Mouse (Mus musculus): ENCODE measurements around the gene Ogfod2. TPM values are rescaled to one million over a fixed set of nuclear protein-coding genes. Genes with fewer than 3 reads are reported as not detected.

The Ogfod2 gene
- polyA plus RNA-seq (2014; fragmentation: Nextera tagmentation; extraction: Ambion mirVana), result 9.6 and 10.6 TPM in 2 replicates

DNA sequence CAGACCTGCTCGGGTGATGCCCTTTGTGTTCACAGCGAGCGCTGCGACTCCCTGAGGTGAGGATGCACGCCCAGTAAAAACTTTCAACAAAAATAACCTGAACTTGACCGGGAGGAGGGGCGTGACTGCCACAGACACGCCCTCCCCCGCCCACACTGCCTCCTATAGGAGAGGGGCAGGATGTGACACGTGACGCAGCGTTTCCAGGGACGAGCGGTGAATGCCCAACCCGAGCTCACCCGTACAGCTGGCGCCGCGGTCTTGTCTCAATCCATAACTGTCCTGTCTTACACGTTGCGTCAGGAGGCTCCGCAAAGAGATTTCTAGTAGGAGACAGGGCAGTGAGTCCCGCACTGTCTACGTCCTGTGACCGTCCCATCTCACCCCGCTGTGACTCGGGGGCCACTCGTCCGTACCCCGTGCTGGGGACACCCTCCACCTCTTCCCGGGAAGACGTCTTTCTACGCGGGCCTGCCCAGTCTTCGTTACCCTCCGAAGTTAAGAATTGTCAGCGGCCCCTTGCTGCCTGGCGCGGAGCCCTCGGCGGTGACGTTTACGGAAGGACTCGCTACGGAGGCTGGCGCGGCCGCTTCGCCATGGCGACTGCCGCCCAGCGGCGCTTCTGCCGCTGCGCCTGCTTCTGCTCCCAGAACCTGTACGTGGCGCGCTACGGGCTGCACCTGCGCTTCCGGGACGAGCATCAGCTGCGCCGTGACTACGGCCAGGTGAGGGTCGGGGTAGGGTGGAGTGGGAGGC lies at the start of gene Ogfod2:
Ogfod2 (plus strand) TSS at position 556 of the 756 bp plus-strand sequence.
- Histone ChIP-seq H3K4me3 (ENCODE audit: low read depth, low read length) (peak within 1 kb of the TSS; percentile 80), H3K4me1 (ENCODE audit: control insufficient read depth, insufficient read depth, low read length) (peaks cover 10% of the 10 kb centered on the region), H3K9me3 (replicated peaks; ENCODE audit: control insufficient read depth, low read length) (no peaks in the 10 kb centered on the region), H3K27me3 (ENCODE audit: control insufficient read depth, insufficient read depth, low read length) (no peaks in the 10 kb centered on the region), H3K4me2 (ENCODE audit: low read depth, low read length) (peak within 1 kb of the TSS; percentile 88), H3K9ac (replicated peaks; ENCODE audit: low read length) (peak within 1 kb of the TSS; percentile 74), H3K36me3 (replicated peaks; ENCODE audit: control insufficient read depth, insufficient read depth, low read depth, low read length) (no peaks in the 10 kb centered on the region), H3K27ac (replicated peaks; ENCODE audit: low read depth, low read length) (peak within 1 kb of the TSS; percentile 63; the same call in 1 of the 2 replicates)
- ATAC-seq (replicated peaks; ENCODE audit: insufficient number of reproducible peaks, low FRiP score, low TSS enrichment, low read depth) (peak; percentile 92), DNase-seq (ENCODE audit: low spot score) (peak; percentile 99)
- WGBS, result 2% methylated on average over 66 of the region's 66 CpGs

- H3K9ac ChIP-seq (replicated peaks; ENCODE audit: low read length), result no peak overlapping the region
- WGBS, result 91% methylated on average over 3 of the region's 3 CpGs
- H3K4me1 ChIP-seq (ENCODE audit: control insufficient read depth, insufficient read depth, low read length), result no peaks in the 10 kb centered on the region
- no peaks in the 10 kb centered on the region for H3K9me3 ChIP-seq (replicated peaks; ENCODE audit: control insufficient read depth, low read length)
- H3K4me3 ChIP-seq (ENCODE audit: low read depth, low read length), result no peak overlapping the region
- H3K4me2 ChIP-seq (ENCODE audit: low read depth, low read length), result no peak overlapping the region
- H3K27me3 ChIP-seq (ENCODE audit: control insufficient read depth, insufficient read depth, low read length), result no peaks in the 10 kb centered on the region
- DNase-seq (ENCODE audit: low spot score), result no peak
- no peak overlapping the region for H3K27ac ChIP-seq (replicated peaks; ENCODE audit: low read depth, low read length)
- no peaks in the 10 kb centered on the region for H3K36me3 ChIP-seq (replicated peaks; ENCODE audit: control insufficient read depth, insufficient read depth, low read depth, low read length)
- ATAC-seq (replicated peaks; ENCODE audit: insufficient number of reproducible peaks, low FRiP score, low TSS enrichment, low read depth), result no peak
These were observed 42.4 kb upstream of the Ogfod2 start for GRCm38 (mm10) chr5:124069657-124070056.

DNA sequence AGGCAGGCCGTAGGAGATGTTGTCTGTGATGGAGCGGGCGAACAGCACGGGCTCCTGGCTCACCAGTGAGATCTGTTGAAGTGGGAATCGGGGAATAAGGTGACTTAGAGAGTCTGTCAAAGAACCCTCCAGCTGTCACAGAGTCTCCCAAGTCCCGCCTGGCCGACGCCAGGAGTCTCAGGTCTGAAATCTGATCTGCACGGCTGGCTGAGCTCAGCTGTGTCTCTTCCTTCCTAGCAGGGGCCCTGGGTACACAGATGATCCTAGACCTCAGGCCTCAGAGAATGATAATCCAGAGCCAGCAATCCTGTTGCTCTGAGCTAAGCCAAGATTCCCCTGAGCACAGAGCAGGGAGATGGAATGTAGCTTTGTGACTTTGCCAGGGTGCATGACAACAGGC lies 38.4 kb upstream of the Ogfod2 start:
- peak; percentile 61 for DNase-seq (ENCODE audit: low spot score)
- no peak overlapping the region for H3K27ac ChIP-seq (replicated peaks; ENCODE audit: low read depth, low read length)

GRCm38 (mm10) chr5:124074845-124075307 lies 37.2 kb upstream of the Ogfod2 start:
- no peak overlapping the region for H3K27ac ChIP-seq (replicated peaks; ENCODE audit: low read depth, low read length)
- no peak overlapping the region for H3K4me2 ChIP-seq (ENCODE audit: low read depth, low read length)
- no peaks in the 10 kb centered on the region for H3K9me3 ChIP-seq (replicated peaks; ENCODE audit: control insufficient read depth, low read length)
- ATAC-seq (replicated peaks; ENCODE audit: insufficient number of reproducible peaks, low FRiP score, low TSS enrichment, low read depth), result no peak
- H3K4me1 ChIP-seq (ENCODE audit: control insufficient read depth, insufficient read depth, low read length), result no peaks in the 10 kb centered on the region
- no peaks in the 10 kb centered on the region for H3K36me3 ChIP-seq (replicated peaks; ENCODE audit: control insufficient read depth, insufficient read depth, low read depth, low read length)
- 54% methylated on average over 10 of the region's 10 CpGs for WGBS
- no peak overlapping the region for H3K9ac ChIP-seq (replicated peaks; ENCODE audit: low read length)
- DNase-seq (ENCODE audit: low spot score), result no peak
- no peaks in the 10 kb centered on the region for H3K27me3 ChIP-seq (ENCODE audit: control insufficient read depth, insufficient read depth, low read length)
- H3K4me3 ChIP-seq (ENCODE audit: low read depth, low read length), result no peak overlapping the region

More for the DNA sequence above, 38.4 kb upstream of the Ogfod2 start:
- Histone ChIP-seq H3K36me3 (replicated peaks; ENCODE audit: control insufficient read depth, insufficient read depth, low read depth, low read length) (no peaks in the 10 kb centered on the region), H3K4me1 (ENCODE audit: control insufficient read depth, insufficient read depth, low read length) (no peaks in the 10 kb centered on the region), H3K9me3 (replicated peaks; ENCODE audit: control insufficient read depth, low read length) (no peaks in the 10 kb centered on the region), H3K9ac (replicated peaks; ENCODE audit: low read length) (no peak overlapping the region), H3K27me3 (ENCODE audit: control insufficient read depth, insufficient read depth, low read length) (no peaks in the 10 kb centered on the region), H3K4me3 (ENCODE audit: low read depth, low read length) (no peak overlapping the region), H3K4me2 (ENCODE audit: low read depth, low read length) (no peak overlapping the region)
- WGBS, result 40% methylated on average over 9 of the region's 9 CpGs
- no peak for ATAC-seq (replicated peaks; ENCODE audit: insufficient number of reproducible peaks, low FRiP score, low TSS enrichment, low read depth)

DNA sequence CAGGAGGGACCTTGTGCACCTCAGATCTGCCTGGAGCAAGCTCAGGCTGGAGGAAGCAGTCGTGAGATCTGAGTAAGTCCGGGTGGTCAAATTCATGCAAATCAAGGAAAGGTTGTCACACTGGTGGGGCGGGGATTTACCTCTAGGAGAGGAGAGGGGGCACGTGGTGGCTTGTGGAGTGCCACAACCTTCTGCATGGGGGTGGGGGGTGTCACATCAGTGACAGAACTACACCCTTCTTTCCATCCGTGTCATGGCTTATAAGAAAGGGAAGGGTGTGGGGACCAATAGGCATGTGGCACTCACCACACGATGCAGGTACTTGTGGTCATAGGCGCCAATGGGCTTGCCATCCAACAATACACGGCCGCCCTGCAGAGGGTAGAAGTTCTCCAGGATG lies 36.4 kb upstream of the Ogfod2 start:
- Histone ChIP-seq H3K27ac (replicated peaks; ENCODE audit: low read depth, low read length) (no peak overlapping the region), H3K27me3 (ENCODE audit: control insufficient read depth, insufficient read depth, low read length) (no peaks in the 10 kb centered on the region), H3K9me3 (replicated peaks; ENCODE audit: control insufficient read depth, low read length) (no peaks in the 10 kb centered on the region), H3K4me2 (ENCODE audit: low read depth, low read length) (no peak overlapping the region), H3K36me3 (replicated peaks; ENCODE audit: control insufficient read depth, insufficient read depth, low read depth, low read length) (no peaks in the 10 kb centered on the region), H3K4me1 (ENCODE audit: control insufficient read depth, insufficient read depth, low read length) (no peaks in the 10 kb centered on the region), H3K9ac (replicated peaks; ENCODE audit: low read length) (no peak overlapping the region), H3K4me3 (ENCODE audit: low read depth, low read length) (no peak overlapping the region)
- DNase-seq (ENCODE audit: low spot score) (no peak), ATAC-seq (replicated peaks; ENCODE audit: insufficient number of reproducible peaks, low FRiP score, low TSS enrichment, low read depth) (no peak)
- 69% methylated on average over 9 of the region's 9 CpGs for WGBS

GRCm38 (mm10) chr5:124076559-124076958 lies 35.5 kb upstream of the Ogfod2 start:
- Histone ChIP-seq H3K27me3 (ENCODE audit: control insufficient read depth, insufficient read depth, low read length) (no peaks in the 10 kb centered on the region), H3K4me2 (ENCODE audit: low read depth, low read length) (no peak overlapping the region), H3K4me1 (ENCODE audit: control insufficient read depth, insufficient read depth, low read length) (no peaks in the 10 kb centered on the region), H3K27ac (replicated peaks; ENCODE audit: low read depth, low read length) (no peak overlapping the region), H3K4me3 (ENCODE audit: low read depth, low read length) (no peak overlapping the region), H3K9ac (replicated peaks; ENCODE audit: low read length) (no peak overlapping the region), H3K9me3 (replicated peaks; ENCODE audit: control insufficient read depth, low read length) (no peaks in the 10 kb centered on the region), H3K36me3 (replicated peaks; ENCODE audit: control insufficient read depth, insufficient read depth, low read depth, low read length) (no peaks in the 10 kb centered on the region)
- no peak for ATAC-seq (replicated peaks; ENCODE audit: insufficient number of reproducible peaks, low FRiP score, low TSS enrichment, low read depth)
- no peak for DNase-seq (ENCODE audit: low spot score)
- 52% methylated on average over 9 of the region's 9 CpGs for WGBS

GRCm38 (mm10) chr5:124077241-124077640 lies 34.9 kb upstream of the Ogfod2 start:
- WGBS, result 80% methylated on average over 13 of the region's 13 CpGs

GRCm38 (mm10) chr5:124077856-124078460 lies 34.1 kb upstream of the Ogfod2 start:
- H3K27ac ChIP-seq (replicated peaks; ENCODE audit: low read depth, low read length), result no peak overlapping the region
- no peak overlapping the region for H3K4me2 ChIP-seq (ENCODE audit: low read depth, low read length)
- H3K9me3 ChIP-seq (replicated peaks; ENCODE audit: control insufficient read depth, low read length), result no peaks in the 10 kb centered on the region
- ATAC-seq (replicated peaks; ENCODE audit: insufficient number of reproducible peaks, low FRiP score, low TSS enrichment, low read depth) (no peak), DNase-seq (ENCODE audit: low spot score) (no peak)
- no peak overlapping the region for H3K9ac ChIP-seq (replicated peaks; ENCODE audit: low read length)
- 62% methylated on average over 6 of the region's 6 CpGs for WGBS
- no peak overlapping the region for H3K4me3 ChIP-seq (ENCODE audit: low read depth, low read length)
- no peaks in the 10 kb centered on the region for H3K36me3 ChIP-seq (replicated peaks; ENCODE audit: control insufficient read depth, insufficient read depth, low read depth, low read length)
- no peaks in the 10 kb centered on the region for H3K4me1 ChIP-seq (ENCODE audit: control insufficient read depth, insufficient read depth, low read length)
- H3K27me3 ChIP-seq (ENCODE audit: control insufficient read depth, insufficient read depth, low read length), result no peaks in the 10 kb centered on the region

More at GRCm38 (mm10) chr5:124077241-124077640, 34.9 kb upstream of the Ogfod2 start:
- DNase-seq (ENCODE audit: low spot score), result no peak
- Histone ChIP-seq H3K27me3 (ENCODE audit: control insufficient read depth, insufficient read depth, low read length) (no peaks in the 10 kb centered on the region), H3K4me1 (ENCODE audit: control insufficient read depth, insufficient read depth, low read length) (no peaks in the 10 kb centered on the region), H3K4me3 (ENCODE audit: low read depth, low read length) (no peak overlapping the region), H3K9ac (replicated peaks; ENCODE audit: low read length) (no peak overlapping the region), H3K27ac (replicated peaks; ENCODE audit: low read depth, low read length) (no peak overlapping the region), H3K9me3 (replicated peaks; ENCODE audit: control insufficient read depth, low read length) (no peaks in the 10 kb centered on the region), H3K36me3 (replicated peaks; ENCODE audit: control insufficient read depth, insufficient read depth, low read depth, low read length) (no peaks in the 10 kb centered on the region), H3K4me2 (ENCODE audit: low read depth, low read length) (no peak overlapping the region)
- ATAC-seq (replicated peaks; ENCODE audit: insufficient number of reproducible peaks, low FRiP score, low TSS enrichment, low read depth), result no peak
